Mouse (Mus musculus) kidney, adult 2 months (tissue): ENCODE results near the gene Ifitm6. TPM values are rescaled to one million over a fixed set of nuclear protein-coding genes. Genes with fewer than 3 reads are reported as not detected.
"Not testable (repeated sequence)": the region's sequence is repeated elsewhere in the genome, so short reads cannot be mapped to it uniquely, and the experiment has no call there.

Source experiments
- DNase-seq: peaks from one replicate; pipeline ENCODE4 v3.0.0; 2021
- H3K27ac ChIP-seq: fragments of 200-500 bp; 2 replicates; pipeline ENCODE4 v1.5.1; 2012; ENCODE audit warnings: low read depth, low read length, control low read depth, inconsistent platforms; ENCODE audit not compliant: insufficient read depth
- H3K27me3 ChIP-seq: fragments of 200-500 bp; replicated peaks from 2 replicates; pipeline ENCODE4 v1.6.1; 2012; ENCODE audit warnings: mild to moderate bottlenecking, moderate library complexity, low read length, inconsistent platforms; ENCODE audit not compliant: control insufficient read depth, insufficient read depth
- H3K36me3 ChIP-seq: fragments of 200-500 bp; 2 replicates; pipeline ENCODE4 v1.6.1; 2012; ENCODE audit warnings: mild to moderate bottlenecking, moderate library complexity, low read length, inconsistent platforms; ENCODE audit not compliant: control insufficient read depth, insufficient read depth
- H3K4me1 ChIP-seq: fragments of 200-500 bp; 2 replicates; pipeline ENCODE4 v1.6.1; 2011; ENCODE audit warnings: low read length; ENCODE audit not compliant: control insufficient read depth, insufficient read depth
- H3K4me3 ChIP-seq: fragments of 200-500 bp; 2 replicates; pipeline ENCODE4 v1.5.1; 2011; ENCODE audit warnings: mild to moderate bottlenecking, low read depth, low read length, control low read depth; ENCODE audit not compliant: insufficient read depth
- CTCF ChIP-seq: fragments of 200-500 bp; conservative IDR thresholded peaks from 2 replicates; pipeline ENCODE4 v1.5.1; 2011; ENCODE audit warnings: low read depth, mild to moderate bottlenecking, control low read depth, low read length, moderate library complexity, mixed read lengths; ENCODE audit not compliant: insufficient read depth, insufficient read length
- POLR2A ChIP-seq: fragments of 200-500 bp; IDR thresholded peaks from one replicate; pipeline ENCODE4 v1.6.1; 2011; ENCODE audit warnings: low read depth, low read length, control low read depth
- WGBS: fragments of 180-500 bp; shearing (Covaris S2); methylation state at CpG from one replicate; pipeline ENCODE4 v1.1.7; 2018; 5-methylcytosine and 5-hydroxymethylcytosine counted together
- polyA plus RNA-seq: library from polyadenylated mRNA; depleted of rRNA; stranded (reverse); fragments of >200 nt; gene quantifications from 2 replicates; pipeline ENCODE4 v1.2.3, GENCODE M21; 2012; rRNA removed

Ifitm6 gene
- 1.6 and 2.3 TPM in 2 replicates for polyA plus RNA-seq

DNA sequence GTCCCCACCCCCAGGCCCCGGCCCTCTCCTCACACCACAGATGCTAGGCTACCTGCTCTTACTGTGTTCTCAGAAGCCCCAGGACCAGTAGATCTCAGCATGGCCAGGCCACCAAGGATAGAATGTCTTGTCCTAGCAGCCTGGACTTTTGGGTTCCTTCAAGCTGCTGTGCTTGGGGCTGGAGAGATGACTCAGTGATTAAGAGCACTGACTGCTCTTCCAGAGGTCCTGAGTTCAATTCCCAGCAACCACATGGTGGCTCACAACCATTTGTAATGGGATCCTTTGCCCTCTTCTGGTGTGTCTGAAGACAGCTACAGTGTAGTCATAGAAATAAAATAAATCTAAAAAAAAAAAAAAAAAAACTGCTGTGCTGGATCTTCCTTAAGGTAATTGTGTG lies at the start of gene Ifitm6:
Gene Ifitm6 (minus strand): TSS at position 101 of the 400 bp plus-strand sequence.
- not testable (repeated sequence) for H3K36me3 ChIP-seq, H3K27ac ChIP-seq, H3K4me3 ChIP-seq, DNase-seq, H3K27me3 ChIP-seq, H3K4me1 ChIP-seq
- 85% methylated on average over 1 of the region's 1 CpGs for WGBS

DNA sequence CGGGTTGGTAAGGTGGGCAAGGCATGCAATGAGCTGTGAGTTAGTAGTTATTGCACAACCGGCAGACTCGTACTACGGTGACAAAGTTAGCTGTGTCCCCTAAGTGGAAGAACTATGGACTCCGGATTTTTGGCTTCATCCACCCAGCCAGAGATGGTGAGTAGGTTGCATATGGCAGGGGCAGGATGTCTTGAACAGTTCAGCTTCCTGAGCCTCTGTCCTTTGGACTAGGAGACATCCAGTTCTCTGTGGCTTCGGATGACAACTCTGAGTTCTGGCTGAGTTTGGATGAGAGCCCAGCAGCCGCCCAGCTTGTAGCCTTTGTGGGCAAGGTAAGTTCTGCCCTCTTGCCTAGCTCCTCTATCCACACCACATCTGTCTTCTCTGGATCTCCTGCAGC lies 46.9 kb upstream of the Ifitm6 start:
- Histone ChIP-seq H3K4me3 (no peak overlapping the region), H3K36me3 (no peaks in the 10 kb centered on the region), H3K27ac (no peak overlapping the region), H3K4me1 (peaks cover 9% of the 10 kb centered on the region; the same call in 1 of the 2 replicates), H3K27me3 (no peaks in the 10 kb centered on the region)
- peak; percentile 73 for DNase-seq
- 67% methylated on average over 7 of the region's 7 CpGs for WGBS
- TF ChIP-seq CTCF (no peak), POLR2A (no peak)

DNA sequence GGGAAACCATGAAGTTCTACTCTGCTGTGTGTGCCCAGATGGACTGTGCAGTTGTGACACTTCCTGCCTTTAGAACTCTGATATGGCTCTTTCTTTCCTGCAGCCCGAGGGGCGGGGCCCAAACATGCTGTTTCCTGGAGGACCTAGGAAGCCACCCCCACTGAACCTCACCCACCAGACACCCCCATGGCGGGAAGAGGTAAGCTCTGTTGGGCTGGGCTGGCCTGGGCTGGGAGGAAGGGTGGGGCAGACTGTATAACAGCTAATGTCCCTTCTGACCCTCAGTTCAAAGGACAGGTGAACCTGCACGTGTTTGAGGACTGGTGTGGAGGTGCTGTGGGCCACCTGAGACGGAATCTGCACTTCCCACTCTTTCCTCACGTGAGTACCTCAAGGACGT lies 46.5 kb upstream of the Ifitm6 start:
- WGBS, result 64% methylated on average over 7 of the region's 7 CpGs
- H3K4me3 ChIP-seq, result no peak overlapping the region
- H3K27me3 ChIP-seq, result no peaks in the 10 kb centered on the region
- H3K27ac ChIP-seq, result no peak overlapping the region
- H3K36me3 ChIP-seq, result no peaks in the 10 kb centered on the region
- no peak for DNase-seq
- H3K4me1 ChIP-seq, result peaks cover 9% of the 10 kb centered on the region; the same call in 1 of the 2 replicates
- TF ChIP-seq CTCF, result no peak
- no peak for TF ChIP-seq POLR2A

DNA sequence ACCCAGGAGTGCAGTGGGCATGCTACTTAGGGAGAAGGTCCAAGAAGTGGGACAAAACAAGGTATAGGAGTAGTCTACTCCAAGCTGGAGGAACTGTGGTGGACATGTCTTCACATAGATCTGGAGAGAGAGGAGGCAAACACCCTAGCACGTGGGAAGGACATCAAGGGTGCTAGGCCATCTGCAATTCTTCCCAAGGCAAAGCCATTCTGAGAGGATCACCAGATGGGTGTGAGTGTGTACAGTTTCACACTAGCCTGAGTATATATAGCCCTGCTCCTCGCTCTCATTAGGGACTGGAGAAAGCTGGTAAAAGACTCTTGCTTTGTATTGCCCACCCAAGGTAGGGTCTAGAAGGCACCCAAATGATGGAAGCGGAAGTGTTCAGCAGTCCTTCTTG lies 45.6 kb upstream of the Ifitm6 start:
- 89% methylated on average over 3 of the region's 3 CpGs for WGBS
- H3K27ac ChIP-seq, result no peak overlapping the region
- H3K4me1 ChIP-seq, result peaks cover 9% of the 10 kb centered on the region; the same call in 1 of the 2 replicates
- DNase-seq, result no peak
- no peak for TF ChIP-seq POLR2A
- TF ChIP-seq CTCF, result no peak
- H3K4me3 ChIP-seq, result no peak overlapping the region
- no peaks in the 10 kb centered on the region for H3K27me3 ChIP-seq
- H3K36me3 ChIP-seq, result no peaks in the 10 kb centered on the region

DNA sequence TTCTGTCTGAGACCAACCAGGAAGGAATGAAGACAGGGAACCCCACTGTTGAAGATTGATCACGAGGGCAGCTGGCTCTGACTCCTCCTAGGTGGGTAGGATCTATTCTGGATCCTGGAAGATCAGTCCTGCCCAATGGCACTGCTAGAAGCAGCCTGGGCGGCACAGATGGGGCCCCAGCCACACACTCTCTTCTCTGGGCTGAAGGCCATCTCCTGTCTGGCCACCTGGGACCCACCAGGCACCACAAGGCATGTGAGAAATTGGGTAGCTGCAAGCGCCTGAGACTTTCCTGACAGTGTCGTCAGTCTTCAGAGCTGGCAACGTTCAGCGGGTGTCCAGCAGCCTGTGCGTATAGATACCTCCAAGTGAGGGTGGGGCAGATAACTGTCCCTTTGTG lies 44.8 kb upstream of the Ifitm6 start:
- DNase-seq, result no peak
- no peaks in the 10 kb centered on the region for H3K27me3 ChIP-seq
- peaks cover 9% of the 10 kb centered on the region; the same call in 1 of the 2 replicates for H3K4me1 ChIP-seq
- no peak overlapping the region for H3K4me3 ChIP-seq
- 93% methylated on average over 7 of the region's 7 CpGs for WGBS
- no peak overlapping the region for H3K27ac ChIP-seq
- TF ChIP-seq CTCF, result no peak
- TF ChIP-seq POLR2A, result no peak
- H3K36me3 ChIP-seq, result no peaks in the 10 kb centered on the region

DNA sequence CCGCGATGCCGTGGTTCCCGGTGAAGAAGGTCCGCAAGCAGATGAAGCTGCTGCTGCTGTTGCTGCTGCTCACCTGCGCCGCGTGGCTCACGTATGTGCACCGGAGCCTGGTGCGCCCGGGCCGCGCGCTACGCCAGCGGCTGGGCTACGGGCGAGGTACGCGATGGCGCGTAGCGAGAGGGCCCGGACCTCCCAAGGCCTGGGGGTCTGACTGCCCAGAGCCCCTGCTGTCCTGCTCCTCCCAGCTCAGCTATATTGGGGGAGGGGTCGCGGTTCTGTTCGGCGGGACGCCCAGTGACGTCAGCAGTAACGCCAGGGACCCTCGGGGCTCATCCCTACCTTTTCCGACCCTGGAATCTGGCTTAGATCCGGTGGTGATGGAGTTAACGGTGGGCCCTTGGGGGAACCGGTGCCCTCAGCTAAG lies 43.6 kb upstream of the Ifitm6 start:
- Histone ChIP-seq H3K4me1 (peaks cover 9% of the 10 kb centered on the region; the same call in 1 of the 2 replicates), H3K27me3 (no peaks in the 10 kb centered on the region), H3K27ac (no peak overlapping the region), H3K36me3 (no peaks in the 10 kb centered on the region), H3K4me3 (peak overlapping the region; percentile 33; the same call in 1 of the 2 replicates)
- WGBS, result 4% methylated on average over 37 of the region's 37 CpGs
- TF ChIP-seq POLR2A, result no peak
- no peak for TF ChIP-seq CTCF
- no peak for DNase-seq

DNA sequence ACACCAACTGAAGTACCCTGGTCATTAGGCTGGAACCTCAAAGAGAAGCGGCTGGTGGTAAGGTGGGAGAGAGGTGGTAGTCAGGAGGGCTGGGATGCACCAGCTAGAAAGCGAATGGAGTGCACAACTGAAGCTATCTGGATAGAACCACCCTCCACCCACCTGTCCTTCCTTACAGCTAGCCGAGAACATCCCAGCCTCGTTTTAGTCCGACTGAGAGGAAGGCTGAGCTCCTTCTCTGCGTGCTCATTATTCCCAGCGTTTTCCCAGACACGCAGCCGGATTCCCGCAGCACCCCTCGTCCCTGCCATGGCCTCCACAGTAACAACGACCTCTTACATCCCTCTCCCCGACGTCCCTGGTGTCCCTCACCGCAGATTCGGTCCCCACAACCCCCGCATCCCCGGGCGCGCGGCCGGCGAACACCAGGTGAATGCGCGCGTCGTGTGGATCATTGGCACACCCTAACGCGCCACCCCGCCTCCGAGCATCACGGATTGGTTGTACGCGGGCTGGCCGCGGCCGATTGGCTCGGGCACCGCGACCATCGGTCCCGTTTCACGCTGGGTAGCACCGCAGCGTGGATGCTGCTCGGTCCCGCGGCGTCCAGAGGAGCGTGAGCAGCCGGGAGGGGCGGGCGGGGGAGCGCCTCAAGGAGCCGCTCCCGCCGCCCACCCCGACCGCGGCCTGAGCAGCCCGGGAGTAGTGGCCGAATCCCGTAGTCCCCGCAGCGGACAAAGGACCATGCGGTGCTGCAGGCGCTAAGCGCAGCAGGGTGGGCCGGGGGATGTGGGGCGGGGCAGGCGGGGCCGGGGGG lies 42.9 kb upstream of the Ifitm6 start, which contains the start of gene B4galnt4:
Gene B4galnt4 (plus strand): TSS at position 679 of the 817 bp plus-strand sequence.
- H3K27me3 ChIP-seq, result no peaks in the 10 kb centered on the region
- 2% methylated on average over 71 of the region's 72 CpGs for WGBS
- TF ChIP-seq POLR2A (no peak), CTCF (no peak)
- peak within 1 kb of the TSS; percentile 33; the same call in 1 of the 2 replicates for H3K4me3 ChIP-seq
- H3K27ac ChIP-seq, result no peak within 1 kb of the TSS
- DNase-seq, result peak; percentile 76
- H3K4me1 ChIP-seq, result peaks cover 9% of the 10 kb centered on the region; the same call in 1 of the 2 replicates
- H3K36me3 ChIP-seq, result no peaks in the 10 kb centered on the region
